Mouse (Mus musculus): Measurements from ENCODE around the gene Tmem100. TPM values are rescaled to one million over a fixed set of nuclear protein-coding genes. Genes with fewer than 3 reads are reported as not detected.

Gene Tmem100
- not detected for polyA plus RNA-seq (2021)

- in situ Hi-C loops (cut with MboI; ENCODE audit: low pct_unique_long_range_greater_than_20kb) = no loop called here
- ATAC-seq (no peak), DNase-seq (ENCODE audit: low read depth, low spot score) (no peak)
- POLR2A ChIA-PET = no interaction called here
- H3K27me3 ChIP-seq = peaks cover 17% of the 10 kb centered on the region
- TF ChIP-seq CTCF (IDR thresholded peaks at IDR 0.05) = no peak
- CTCF ChIA-PET = no interaction called here
Observed at GRCm38 (mm10) chr11:90029841-90030398, at the start of gene Tmem100. Gene Tmem100, plus strand, starts transcription at chr11:90030348.

- in situ Hi-C loops (cut with MboI; ENCODE audit: low pct_unique_long_range_greater_than_20kb) = loop anchor here (25.0 kb wide), 1 partner anchor 629 kb away; no protein-coding TSS in a partner anchor
- peak; percentile 25 for TF ChIP-seq CTCF (IDR thresholded peaks at IDR 0.05)
- ATAC-seq (no peak), DNase-seq (ENCODE audit: low read depth, low spot score) (no peak)
- H3K27me3 ChIP-seq = no peaks in the 10 kb centered on the region
- ChIA-PET CTCF (interaction anchor here (1.5 to 2.8 kb wide), 2 partner anchors 19 to 187 kb away, joined by 3 to 7 read pairs; no protein-coding TSS in a partner anchor), POLR2A (no interaction called here)
Observed at GRCm38 (mm10) chr11:89982918-89983317, 47.2 kb upstream of the Tmem100 start.

- CTCF ChIA-PET = interaction anchor here (1.1 kb wide), 1 partner anchor 14 kb away, joined by 3 read pairs; no protein-coding TSS in a partner anchor
- in situ Hi-C loops (cut with MboI; ENCODE audit: low pct_unique_long_range_greater_than_20kb) = loop anchor here (25.0 kb wide), 1 partner anchor 628 kb away; no protein-coding TSS in a partner anchor
- POLR2A ChIA-PET = no interaction called here
- ATAC-seq = no peak
- TF ChIP-seq CTCF (IDR thresholded peaks at IDR 0.05) = no peak
- no peaks in the 10 kb centered on the region for H3K27me3 ChIP-seq
- no peak for DNase-seq (ENCODE audit: low read depth, low spot score)
Observed at GRCm38 (mm10) chr11:89984436-89984835, 45.7 kb upstream of the Tmem100 start.

GRCm38 (mm10) chr11:89985200-89986187, 44.7 kb upstream of the Tmem100 start:
- TF ChIP-seq CTCF (IDR thresholded peaks at IDR 0.05) = no peak
- ChIA-PET POLR2A (interaction anchor here (0.6 to 0.7 kb wide), 2 partner anchors 164 to 1262 kb away, joined by 4 read pairs; no protein-coding TSS in a partner anchor), CTCF (interaction anchor here (1.2 kb wide), 1 partner anchor 8 kb away, joined by 4 read pairs; no protein-coding TSS in a partner anchor)
- no peak for DNase-seq (ENCODE audit: low read depth, low spot score)
- no peaks in the 10 kb centered on the region for H3K27me3 ChIP-seq
- in situ Hi-C loops (cut with MboI; ENCODE audit: low pct_unique_long_range_greater_than_20kb) = loop anchor here (5.0 to 25.0 kb wide), 2 partner anchors 182 to 627 kb away; no protein-coding TSS in a partner anchor
- peak; percentile 56 for ATAC-seq

- ChIA-PET POLR2A (no interaction called here), CTCF (interaction anchor here (1.2 kb wide), 1 partner anchor 9 kb away, joined by 4 read pairs; no protein-coding TSS in a partner anchor)
- in situ Hi-C loops (cut with MboI; ENCODE audit: low pct_unique_long_range_greater_than_20kb) = loop anchor here (5.0 to 25.0 kb wide), 2 partner anchors 181 to 626 kb away; no protein-coding TSS in a partner anchor
- ATAC-seq = no peak
- no peak for TF ChIP-seq CTCF (IDR thresholded peaks at IDR 0.05)
- no peaks in the 10 kb centered on the region for H3K27me3 ChIP-seq
- no peak for DNase-seq (ENCODE audit: low read depth, low spot score)
Observed at GRCm38 (mm10) chr11:89986516-89986915, 43.6 kb upstream of the Tmem100 start.

- DNase-seq (ENCODE audit: low read depth, low spot score) (no peak), ATAC-seq (peak; percentile 41)
- in situ Hi-C loops (cut with MboI; ENCODE audit: low pct_unique_long_range_greater_than_20kb) = loop anchor here (5.0 to 25.0 kb wide), 2 partner anchors 178 to 623 kb away; no protein-coding TSS in a partner anchor
- ChIA-PET CTCF (interaction anchor here (0.9 to 2.0 kb wide), 9 partner anchors 8 to 184 kb away, joined by 3 to 10 read pairs (median 4); partner anchors contain the start of gene Pctp), POLR2A (no interaction called here)
- H3K27me3 ChIP-seq = no peaks in the 10 kb centered on the region
- TF ChIP-seq CTCF (IDR thresholded peaks at IDR 0.05) = peak; percentile 78
Observed at GRCm38 (mm10) chr11:89988936-89989589, 41.1 kb upstream of the Tmem100 start.

GRCm38 (mm10) chr11:89991661-89992060, 38.5 kb upstream of the Tmem100 start:
- in situ Hi-C loops (cut with MboI; ENCODE audit: low pct_unique_long_range_greater_than_20kb) = loop anchor here (25.0 kb wide), 1 partner anchor 621 kb away; no protein-coding TSS in a partner anchor
- DNase-seq (ENCODE audit: low read depth, low spot score) (no peak), ATAC-seq (no peak)
- CTCF ChIA-PET = no interaction called here
- H3K27me3 ChIP-seq = no peaks in the 10 kb centered on the region
- POLR2A ChIA-PET = no interaction called here
- TF ChIP-seq CTCF (IDR thresholded peaks at IDR 0.05) = no peak

- CTCF ChIA-PET = interaction anchor here (3.6 kb wide), 1 partner anchor 175 kb away, joined by 12 read pairs; no protein-coding TSS in a partner anchor
- in situ Hi-C loops (cut with MboI; ENCODE audit: low pct_unique_long_range_greater_than_20kb) = loop anchor here (25.0 kb wide), 1 partner anchor 618 kb away; no protein-coding TSS in a partner anchor
- POLR2A ChIA-PET = no interaction called here
- no peak for TF ChIP-seq CTCF (IDR thresholded peaks at IDR 0.05)
- ATAC-seq = no peak
- DNase-seq (ENCODE audit: low read depth, low spot score) = no peak
- no peaks in the 10 kb centered on the region for H3K27me3 ChIP-seq
Observed at GRCm38 (mm10) chr11:89994706-89995105, 35.4 kb upstream of the Tmem100 start.

GRCm38 (mm10) chr11:89995596-89995995, 34.6 kb upstream of the Tmem100 start:
- no peak for ATAC-seq
- CTCF ChIA-PET = interaction anchor here (3.6 kb wide), 1 partner anchor 174 kb away, joined by 12 read pairs; no protein-coding TSS in a partner anchor
- H3K27me3 ChIP-seq = no peaks in the 10 kb centered on the region
- POLR2A ChIA-PET = interaction anchor here (0.5 kb wide), 1 partner anchor 13 kb away, joined by 5 read pairs; no protein-coding TSS in a partner anchor
- in situ Hi-C loops (cut with MboI; ENCODE audit: low pct_unique_long_range_greater_than_20kb) = loop anchor here (25.0 kb wide), 1 partner anchor 617 kb away; no protein-coding TSS in a partner anchor
- no peak for DNase-seq (ENCODE audit: low read depth, low spot score)
- no peak for TF ChIP-seq CTCF (IDR thresholded peaks at IDR 0.05)
